Mouse (Mus musculus) 3T3-L1 (cell line): ENCODE data around the gene Tent2.

Experiments used
- DNase-seq: peaks from one replicate; pipeline ENCODE4 v3.0.0-alpha.2; 2015; ENCODE audit warnings: low read depth, low spot score

Tent2 gene

DNA sequence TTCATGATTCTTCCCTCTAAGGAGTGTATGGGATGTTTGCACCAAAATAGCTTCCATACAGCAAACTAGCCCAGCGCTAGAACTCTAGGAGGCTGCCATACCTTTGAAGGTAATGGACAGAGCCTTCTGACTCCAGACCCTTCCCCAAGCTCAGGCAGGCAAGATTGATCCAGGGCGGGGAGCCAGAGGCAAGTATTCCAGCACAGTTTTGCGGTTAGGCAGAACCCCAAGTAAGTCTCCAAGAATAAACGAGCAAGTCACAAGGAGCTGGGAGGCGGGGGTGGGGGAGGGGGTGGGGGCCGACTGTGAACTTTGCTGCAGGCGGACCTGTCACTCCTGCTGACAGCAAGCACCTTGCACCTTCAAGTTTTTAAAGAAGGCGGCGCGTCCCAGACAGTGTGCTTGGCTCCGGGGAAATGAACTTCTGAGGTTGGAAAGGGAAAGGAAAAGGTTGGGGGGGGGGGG lies 48.3 kb downstream of the Tent2 start:
- no peak for DNase-seq

DNA sequence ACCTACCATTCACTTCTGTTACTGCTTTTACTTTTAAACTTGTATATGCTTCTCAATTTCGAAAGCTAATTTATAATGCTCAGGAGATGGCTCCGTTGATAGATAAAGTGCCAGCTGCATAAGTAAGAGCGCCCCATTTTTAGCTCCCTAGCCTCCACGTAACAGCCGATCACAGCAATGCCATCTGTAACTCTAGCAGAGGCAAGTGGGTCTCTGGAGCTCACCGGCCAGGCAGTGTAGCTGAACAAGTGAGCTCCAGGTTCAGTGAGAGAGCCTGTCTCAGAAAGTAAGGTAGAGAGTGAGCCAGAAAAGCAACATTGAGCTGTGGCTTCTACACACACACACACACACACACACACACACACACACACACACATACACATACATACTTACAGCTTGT lies 51.0 kb downstream of the Tent2 start:
- no peak for DNase-seq

DNA sequence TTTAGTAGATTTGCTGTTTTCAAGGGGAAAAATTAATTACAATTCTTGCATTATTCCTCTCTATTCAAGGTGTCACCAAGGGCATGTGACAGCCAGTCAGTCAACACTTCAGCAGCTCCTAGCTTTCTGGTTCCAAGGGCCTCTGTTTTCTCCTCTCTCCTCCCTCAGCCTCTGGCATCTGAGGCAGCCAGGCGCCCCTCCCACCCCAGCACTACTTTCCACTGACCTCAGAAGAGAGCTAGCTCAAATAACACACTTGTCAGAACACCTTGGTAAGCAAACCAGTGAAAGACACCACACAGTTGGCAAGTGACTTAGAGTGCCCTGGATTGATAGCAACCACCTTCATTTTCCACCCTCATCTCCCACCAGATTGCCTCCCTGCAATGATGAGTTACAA lies 54.1 kb downstream of the Tent2 start:
- no peak for DNase-seq

DNA sequence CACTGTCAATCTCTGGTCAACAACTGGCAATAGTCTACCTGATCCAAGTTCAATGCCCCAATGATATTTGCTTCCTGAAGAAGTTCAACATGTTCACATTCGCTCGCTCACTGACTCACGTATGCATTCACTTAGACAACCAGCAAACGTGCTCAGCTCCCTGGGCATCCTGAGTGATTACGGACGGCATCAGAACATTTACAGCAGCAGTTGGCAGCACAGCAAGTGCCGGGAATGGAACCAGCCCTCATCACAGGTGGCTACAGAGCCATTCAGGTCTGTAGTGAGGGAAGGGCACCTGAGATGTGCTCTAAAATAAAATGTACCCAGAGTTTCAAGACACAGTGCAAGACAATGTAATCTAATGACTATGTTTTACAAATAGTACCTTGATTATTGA lies 55.1 kb downstream of the Tent2 start:
- DNase-seq = no peak

DNA sequence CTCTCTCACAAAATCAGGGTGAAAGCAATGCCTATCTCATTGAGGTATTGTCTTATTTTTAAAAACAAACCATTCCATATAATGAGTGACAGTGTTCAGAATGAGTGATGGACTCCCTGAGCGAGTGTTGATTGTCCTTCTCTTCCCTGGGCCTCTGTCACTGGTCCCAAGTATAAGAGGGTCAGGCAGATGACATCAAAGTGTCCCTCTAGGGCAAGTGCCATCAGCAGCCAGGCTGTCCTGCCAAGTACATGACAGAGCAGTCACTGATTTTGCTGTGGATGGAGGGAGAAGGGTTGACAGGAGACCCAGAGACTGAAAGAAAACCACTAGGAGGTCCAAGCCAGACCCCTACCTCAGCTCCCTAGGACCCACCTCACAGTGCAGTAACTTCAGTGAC lies 55.9 kb downstream of the Tent2 start:
- DNase-seq = no peak

DNA sequence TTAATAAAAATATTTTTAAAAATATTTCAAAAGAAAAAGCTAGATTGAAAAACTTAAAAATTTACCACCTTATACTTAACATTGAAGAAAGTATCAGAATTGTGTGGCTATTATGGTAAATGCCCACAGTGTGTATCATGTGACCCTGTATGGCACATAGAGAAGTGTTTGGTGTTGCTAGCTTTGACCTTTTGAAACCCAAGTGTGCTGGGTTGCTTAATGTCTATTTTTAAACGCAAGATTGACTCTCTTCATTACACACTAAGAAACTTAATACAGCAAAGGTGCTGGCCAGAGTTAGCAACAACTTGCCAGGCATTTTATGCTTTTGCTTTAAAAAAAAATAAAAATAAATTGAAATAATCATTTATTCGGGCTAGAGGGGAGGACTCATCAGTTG lies 56.7 kb downstream of the Tent2 start:
- DNase-seq = no peak

DNA sequence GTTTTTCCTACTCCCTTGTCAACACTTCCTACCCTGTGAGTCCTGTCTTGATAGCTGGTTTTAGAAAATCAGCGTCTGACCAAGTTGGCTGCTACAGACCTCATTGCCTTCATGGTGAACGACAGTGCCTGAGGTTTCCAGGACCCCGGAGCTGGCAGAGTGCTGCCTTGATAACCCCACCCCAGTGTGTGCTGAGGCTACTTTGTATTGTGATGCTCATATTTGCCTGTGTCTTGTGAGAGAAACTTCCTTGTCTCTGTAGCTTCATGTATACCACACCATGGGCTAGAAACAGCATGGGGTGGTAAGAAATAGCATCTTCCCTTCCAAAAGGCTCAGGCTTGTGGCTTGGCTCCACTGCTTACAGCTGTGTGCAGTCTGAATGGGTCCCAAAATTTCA lies 61.5 kb downstream of the Tent2 start:
- DNase-seq = no peak

DNA sequence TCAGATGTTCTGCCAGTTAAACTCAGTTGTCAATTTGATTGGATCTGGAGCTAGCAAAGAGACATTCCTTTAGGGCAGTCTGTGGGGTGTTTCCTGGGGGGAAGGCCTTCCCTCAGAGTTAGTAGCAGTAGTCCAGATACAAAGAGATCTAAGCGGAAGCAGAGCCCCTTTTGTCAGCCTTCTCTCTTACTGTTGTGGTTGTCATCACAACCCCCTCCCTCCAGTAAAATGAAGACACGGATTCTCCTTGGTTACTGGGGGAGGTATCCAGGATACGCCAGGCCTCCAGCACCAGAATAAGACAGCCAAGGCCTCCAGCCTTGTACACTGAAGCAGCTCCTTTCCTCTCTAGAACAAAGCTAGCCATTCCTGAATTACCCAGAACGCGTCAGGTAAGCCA lies 63.2 kb downstream of the Tent2 start:
- no peak for DNase-seq

DNA sequence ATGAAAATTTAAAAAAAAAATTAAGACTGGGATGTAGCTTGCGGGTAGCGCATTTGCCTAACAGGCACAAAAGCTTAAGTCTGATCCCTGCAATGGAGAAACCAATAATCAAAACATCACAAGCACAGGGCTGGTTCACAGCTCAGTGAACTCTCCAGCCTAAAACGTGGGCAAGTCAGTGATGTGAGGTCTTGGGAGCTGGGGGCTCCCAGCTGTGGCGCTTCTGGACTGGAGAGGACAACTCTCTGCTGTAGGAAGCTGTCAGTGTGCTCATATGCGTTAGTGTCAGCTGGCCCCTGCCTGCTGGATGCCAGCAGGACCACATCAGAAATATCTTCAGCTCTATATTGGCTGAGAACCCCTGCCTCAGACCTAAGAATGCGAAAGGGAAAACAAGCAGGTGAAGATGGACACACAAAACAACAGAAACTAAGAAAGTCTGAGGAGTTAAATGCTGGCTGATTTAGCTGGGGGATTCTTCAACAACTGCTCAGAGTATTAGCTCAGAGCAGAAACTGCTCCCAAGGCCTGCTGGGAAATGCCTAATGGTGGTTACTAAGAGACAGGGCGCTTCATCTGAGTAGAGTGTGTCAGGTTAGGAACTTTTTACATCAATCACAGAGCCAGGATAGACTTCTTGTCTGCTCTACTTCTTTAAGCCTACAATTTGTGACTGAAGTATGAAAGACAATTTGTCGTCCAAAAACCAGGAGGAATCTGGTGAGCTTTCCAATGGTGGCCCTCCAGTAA lies 63.9 kb downstream of the Tent2 start:
- DNase-seq = no peak

DNA sequence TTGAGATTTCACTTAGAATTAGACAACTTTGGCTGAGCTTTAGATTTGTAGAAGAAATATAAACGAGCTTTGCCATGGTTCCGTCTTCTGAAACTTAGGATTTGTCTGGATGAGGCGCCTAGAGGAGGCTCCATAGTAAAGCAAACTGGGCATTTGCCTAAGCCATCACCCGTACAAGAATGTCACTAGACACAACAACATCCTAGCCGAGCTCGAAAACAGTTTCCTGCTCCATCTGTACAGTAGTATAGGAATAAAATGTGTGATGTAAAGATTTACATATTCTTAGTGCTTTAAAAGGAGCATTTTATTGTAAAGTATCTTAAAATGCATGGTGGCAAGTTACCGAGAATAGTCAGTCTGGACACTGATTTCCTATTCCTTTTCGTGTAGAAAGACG lies 69.9 kb downstream of the Tent2 start:
- DNase-seq = no peak

DNA sequence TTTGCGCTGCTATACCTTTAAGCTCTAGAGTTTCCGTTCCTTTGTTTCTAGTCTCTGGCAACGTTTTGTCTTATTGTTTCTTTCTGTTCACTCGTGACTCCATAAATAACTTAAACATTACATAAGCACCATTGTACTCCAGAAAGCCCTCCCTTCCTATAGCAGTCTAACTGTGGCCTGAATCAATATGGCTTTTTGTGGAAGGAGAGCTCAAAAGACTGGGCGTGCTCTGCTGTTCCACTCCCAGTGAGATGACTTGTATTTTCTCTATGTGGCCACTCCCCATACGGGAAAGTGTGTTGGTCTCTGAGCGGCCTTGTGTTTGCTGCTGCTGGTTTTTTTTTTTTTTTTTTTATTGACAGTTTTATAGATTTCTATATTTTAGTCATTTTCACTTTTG lies 74.9 kb downstream of the Tent2 start:
- DNase-seq = no peak

DNA sequence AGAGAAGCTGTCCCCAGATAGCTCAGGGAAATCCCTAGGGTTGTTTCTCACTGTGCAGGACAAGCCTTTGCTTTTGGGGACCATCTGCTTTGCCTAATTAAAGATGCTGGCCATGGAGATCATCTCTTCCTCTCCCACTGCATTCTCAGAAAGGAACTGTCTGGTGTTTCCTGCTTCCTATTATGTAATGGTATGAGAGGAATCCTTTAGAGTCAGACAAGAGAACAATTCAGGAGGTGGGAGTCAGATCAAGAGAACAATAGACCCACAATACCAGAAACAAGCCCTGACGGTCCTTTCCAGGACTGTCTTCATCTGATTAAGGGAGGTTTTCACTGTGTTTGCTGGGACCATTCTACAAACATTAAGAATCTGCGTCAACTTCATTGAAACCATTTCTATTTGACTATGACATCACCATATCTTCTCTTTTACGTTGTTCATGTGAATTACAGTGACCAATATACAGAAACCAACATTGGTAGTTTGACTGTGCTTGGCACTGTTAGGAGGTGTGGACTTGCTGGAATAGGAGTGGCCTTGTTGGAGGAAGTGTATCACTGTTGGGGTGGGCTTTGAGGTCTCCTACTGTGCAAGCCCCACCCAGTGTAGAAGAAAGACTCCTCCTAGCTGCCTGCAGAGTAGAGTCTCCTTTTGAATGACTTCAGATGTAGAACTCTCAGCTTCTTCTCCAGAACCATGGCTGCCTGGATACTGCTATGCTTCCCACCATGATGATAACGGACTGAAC lies 89.7 kb downstream of the Tent2 start:
- no peak for DNase-seq

DNA sequence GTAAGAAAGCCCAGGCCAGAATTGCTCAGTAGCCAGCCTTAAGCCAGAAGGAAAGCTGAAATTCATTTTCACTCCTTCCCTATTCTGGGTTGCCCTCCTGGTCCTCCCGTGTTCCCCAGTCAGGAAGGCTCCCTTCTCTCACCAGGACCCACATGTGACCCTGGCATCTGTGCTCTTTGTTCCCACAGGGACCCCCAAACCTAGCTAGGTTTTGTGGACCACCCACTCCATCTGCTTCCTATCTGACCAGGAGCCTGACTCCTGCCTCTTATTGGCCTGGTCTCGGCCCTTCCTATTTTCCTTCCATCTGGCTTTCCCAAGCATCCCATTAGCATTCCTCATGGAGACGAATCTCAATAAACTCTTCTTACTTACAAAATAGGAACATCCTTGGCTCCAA lies 93.6 kb downstream of the Tent2 start:
- no peak for DNase-seq

DNA sequence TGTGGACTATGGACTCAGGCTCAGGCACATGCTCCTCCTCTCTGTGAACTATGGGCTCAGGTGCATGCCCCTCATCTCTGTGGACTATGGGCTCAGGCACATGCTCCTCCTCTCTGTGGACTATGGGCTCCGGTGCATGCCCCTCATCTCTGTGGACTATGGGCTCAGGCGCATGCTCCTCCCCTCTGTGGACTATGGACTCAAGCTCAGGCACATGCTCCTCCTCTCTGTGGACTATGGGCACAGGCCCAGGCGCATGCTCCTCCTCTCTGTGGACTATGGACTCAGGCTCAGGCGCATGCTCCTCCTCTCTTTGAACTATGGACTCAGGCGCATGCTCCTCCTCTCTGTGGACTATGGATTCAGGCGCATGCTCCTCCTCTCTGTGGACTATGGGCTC lies 95.5 kb downstream of the Tent2 start:
- no peak for DNase-seq
